Mouse (Mus musculus) layer of hippocampus, adult 9-10 months (tissue): ENCODE results near the gene Cyp2d10.
"Not testable (repeated sequence)": the region's sequence is repeated elsewhere in the genome, so short reads cannot be mapped to it uniquely, and the experiment has no call there.

Source experiments
- DNase-seq: peaks from one replicate; pipeline ENCODE4 v3.0.0; 2022; ENCODE audit warnings: low spot score

Cyp2d10 gene

GRCm38 (mm10) chr15:82406981-82407380 is at the start of gene Cyp2d10:
Gene Cyp2d10 (minus strand): TSS chr15:82407195.
- no peak for DNase-seq

GRCm38 (mm10) chr15:82456086-82456790 is 49.2 kb upstream of the Cyp2d10 start:
- DNase-seq = not testable (repeated sequence)

- DNase-seq = not testable (repeated sequence)
Measured at GRCm38 (mm10) chr15:82453501-82453900, 46.5 kb upstream of the Cyp2d10 start.

- not testable (repeated sequence) for DNase-seq
Measured at GRCm38 (mm10) chr15:82452133-82452532, 45.1 kb upstream of the Cyp2d10 start.

GRCm38 (mm10) chr15:82450045-82450444 is 43.0 kb upstream of the Cyp2d10 start:
- DNase-seq = not testable (repeated sequence)

GRCm38 (mm10) chr15:82445196-82445595 is 38.2 kb upstream of the Cyp2d10 start:
- DNase-seq = no peak

- DNase-seq = no peak
Measured at GRCm38 (mm10) chr15:82443658-82444057, 36.7 kb upstream of the Cyp2d10 start.

GRCm38 (mm10) chr15:82437975-82438617 is 31.1 kb upstream of the Cyp2d10 start:
- DNase-seq = no peak

GRCm38 (mm10) chr15:82435606-82436005 is 28.6 kb upstream of the Cyp2d10 start:
- no peak for DNase-seq

- DNase-seq = no peak
Measured at GRCm38 (mm10) chr15:82435011-82435410, 28.0 kb upstream of the Cyp2d10 start.

- no peak for DNase-seq
Measured at GRCm38 (mm10) chr15:82434541-82434940, 27.5 kb upstream of the Cyp2d10 start.

GRCm38 (mm10) chr15:82433621-82434020 is 26.6 kb upstream of the Cyp2d10 start:
- no peak for DNase-seq

GRCm38 (mm10) chr15:82433137-82433536 is 26.1 kb upstream of the Cyp2d10 start, which contains the start of gene Cyp2d9:
Gene Cyp2d9 (plus strand): TSS chr15:82433437.
- no peak for DNase-seq

GRCm38 (mm10) chr15:82423471-82423870 is 16.5 kb upstream of the Cyp2d10 start:
- no peak for DNase-seq

GRCm38 (mm10) chr15:82422935-82423334 is 15.9 kb upstream of the Cyp2d10 start:
- no peak for DNase-seq

- no peak for DNase-seq
Measured at GRCm38 (mm10) chr15:82418616-82419015, 11.6 kb upstream of the Cyp2d10 start.

GRCm38 (mm10) chr15:82416797-82417789 is 10.1 kb upstream of the Cyp2d10 start:
- DNase-seq = peak; percentile 76

GRCm38 (mm10) chr15:82407536-82407935 is 541 bp upstream of the Cyp2d10 start:
- DNase-seq = no peak

GRCm38 (mm10) chr15:82404163-82404562 is 2.8 kb downstream of the Cyp2d10 start:
- DNase-seq = no peak

- DNase-seq = no peak
Measured at GRCm38 (mm10) chr15:82403606-82404005, 3.4 kb downstream of the Cyp2d10 start.

GRCm38 (mm10) chr15:82402741-82403140 is 4.3 kb downstream of the Cyp2d10 start:
- DNase-seq = no peak

- DNase-seq = no peak
Measured at GRCm38 (mm10) chr15:82402106-82402505, 4.9 kb downstream of the Cyp2d10 start.
